Mouse (Mus musculus) embryonic facial prominence, embryonic 15.5 days (tissue): ENCODE measurements around the gene Castor1. TPM values are rescaled to one million over a fixed set of nuclear protein-coding genes. Genes with fewer than 3 reads are reported as not detected.

Experiments
- ATAC-seq: fragments of 200-750 bp; cut with Nextera tagmentation; 2 replicates; pipeline ENCODE4 v1.8.0; 2017; ENCODE audit warnings: low read depth, moderate TSS enrichment; ENCODE audit not compliant: insufficient number of reproducible peaks, low FRiP score, low TSS enrichment
- H3K27ac ChIP-seq: fragments of 300-500 bp; sonication (generic); replicated peaks from 2 replicates; pipeline ENCODE4 v1.5.1; 2015; ENCODE audit warnings: mild to moderate bottlenecking, inconsistent platforms
- H3K27me3 ChIP-seq: fragments of 300-500 bp; sonication (generic); 2 replicates; pipeline ENCODE4 v1.6.1; 2015; ENCODE audit warnings: inconsistent platforms
- H3K36me3 ChIP-seq: fragments of 300-500 bp; sonication (generic); 2 replicates; pipeline ENCODE4 v1.6.1; 2015; ENCODE audit warnings: mild to moderate bottlenecking, inconsistent platforms
- H3K4me1 ChIP-seq: fragments of 300-500 bp; sonication (generic); 2 replicates; pipeline ENCODE4 v1.6.1; 2015; ENCODE audit warnings: inconsistent platforms
- H3K4me2 ChIP-seq: fragments of 300-500 bp; sonication (generic); replicated peaks from 2 replicates; pipeline ENCODE4 v1.6.1; 2015; ENCODE audit warnings: mild to moderate bottlenecking, inconsistent platforms
- H3K4me3 ChIP-seq: fragments of 300-500 bp; sonication (generic); replicated peaks from 2 replicates; pipeline ENCODE4 v1.5.1; 2015; ENCODE audit warnings: mild to moderate bottlenecking, inconsistent platforms
- H3K9ac ChIP-seq: fragments of 300-500 bp; sonication (generic); 2 replicates; pipeline ENCODE4 v1.6.1; 2015; ENCODE audit warnings: inconsistent platforms
- H3K9me3 ChIP-seq: fragments of 300-500 bp; sonication (generic); replicated peaks from 2 replicates; pipeline ENCODE4 v1.6.1; 2016; ENCODE audit warnings: inconsistent platforms
- WGBS: fragments of 180-500 bp; shearing (Covaris S2); methylation state at CpG from one replicate; pipeline ENCODE4 v1.1.7; 2015; 5-methylcytosine and 5-hydroxymethylcytosine counted together
- polyA plus RNA-seq: library from polyadenylated mRNA; unstranded; fragments of >200 nt; fragmentation: Nextera tagmentation; extraction: Ambion mirVana; gene quantifications from 2 replicates; pipeline ENCODE4 v1.2.1, GENCODE M21; 2015

Gene Castor1
- polyA plus RNA-seq, 1 experiment from 2014 or later = 13.1 TPM

GRCm38 (mm10) chr11:4267202-4267578 is 49.2 kb downstream of the Castor1 start:
- Histone ChIP-seq H3K9me3 (no peaks in the 10 kb centered on the region), H3K4me1 (peaks cover 39% of the 10 kb centered on the region), H3K27me3 (peaks cover 44% of the 10 kb centered on the region), H3K4me3 (peak overlapping the region; percentile 61), H3K4me2 (peak overlapping the region; percentile 89), H3K9ac (no peak overlapping the region), H3K27ac (no peak overlapping the region), H3K36me3 (no peaks in the 10 kb centered on the region)
- no peak for ATAC-seq
- 5% methylated on average over 13 of the region's 13 CpGs for WGBS

GRCm38 (mm10) chr11:4268500-4268899 is 50.5 kb downstream of the Castor1 start:
- peaks cover 44% of the 10 kb centered on the region for H3K27me3 ChIP-seq
- no peak for ATAC-seq

GRCm38 (mm10) chr11:4270744-4271459 is 52.9 kb downstream of the Castor1 start:
- H3K4me2 ChIP-seq = peak overlapping the region; percentile 25; the same call in 1 of the 2 replicates
- WGBS = 19% methylated on average over 19 of the region's 20 CpGs
- H3K4me3 ChIP-seq = no peak overlapping the region
- H3K27ac ChIP-seq = peak overlapping the region; percentile 87
- no peaks in the 10 kb centered on the region for H3K36me3 ChIP-seq
- peaks cover 23% of the 10 kb centered on the region for H3K27me3 ChIP-seq
- H3K9ac ChIP-seq = no peak overlapping the region
- no peaks in the 10 kb centered on the region for H3K9me3 ChIP-seq
- peak; percentile 86 for ATAC-seq
- peaks cover 24% of the 10 kb centered on the region for H3K4me1 ChIP-seq

More at GRCm38 (mm10) chr11:4268500-4268899, 50.5 kb downstream of the Castor1 start:
- Histone ChIP-seq H3K4me1 (peaks cover 27% of the 10 kb centered on the region), H3K27ac (no peak overlapping the region), H3K4me2 (no peak overlapping the region), H3K4me3 (no peak overlapping the region), H3K9ac (no peak overlapping the region), H3K9me3 (no peaks in the 10 kb centered on the region), H3K36me3 (no peaks in the 10 kb centered on the region)
- 88% methylated on average over 6 of the region's 6 CpGs for WGBS

- H3K4me2 ChIP-seq = peak overlapping the region; percentile 25; the same call in 1 of the 2 replicates
- no peaks in the 10 kb centered on the region for H3K9me3 ChIP-seq
- no peak overlapping the region for H3K9ac ChIP-seq
- H3K27ac ChIP-seq = peak overlapping the region; percentile 87
- peaks cover 30% of the 10 kb centered on the region for H3K4me1 ChIP-seq
- ATAC-seq = no peak
- no peak overlapping the region for H3K4me3 ChIP-seq
- WGBS = 58% methylated on average over 11 of the region's 11 CpGs
- H3K36me3 ChIP-seq = no peaks in the 10 kb centered on the region
- H3K27me3 ChIP-seq = peaks cover 21% of the 10 kb centered on the region
Measured at GRCm38 (mm10) chr11:4271544-4271943, 53.5 kb downstream of the Castor1 start.

Other genes with a start within 250 kb of the Castor1 start
- 0.24 and 0.37 TPM in 2 replicates for gene 4930556J24Rik, start 241.4 kb upstream of the Castor1 start, polyA plus RNA-seq
- gene Gal3st1, start 234.6 kb upstream of the Castor1 start, polyA plus RNA-seq = 2.4 and 3.7 TPM in 2 replicates
- 0.81 and 0.94 TPM in 2 replicates for gene Sec14l4, start 186.8 kb upstream of the Castor1 start, polyA plus RNA-seq
- 9.1 and 16.1 TPM in 2 replicates for gene Sec14l3, start 153.4 kb upstream of the Castor1 start, polyA plus RNA-seq
- 5.6 and 5.9 TPM in 2 replicates for gene Mtfp1, start 122.8 kb upstream of the Castor1 start, polyA plus RNA-seq
- 3.8 and 4.7 TPM in 2 replicates for gene Sec14l2, start 94.8 kb upstream of the Castor1 start, polyA plus RNA-seq
- 38.2 and 39.7 TPM in 2 replicates for gene Rnf215, start 83.0 kb upstream of the Castor1 start, polyA plus RNA-seq
- gene Ccdc157, start 57.9 kb upstream of the Castor1 start, polyA plus RNA-seq = 14.4 and 16.6 TPM in 2 replicates
- gene Sf3a1, start 57.9 kb upstream of the Castor1 start, polyA plus RNA-seq = 50.5 and 57.7 TPM in 2 replicates
- 56.1 and 56.2 TPM in 2 replicates for gene Tbc1d10a, start 31.4 kb upstream of the Castor1 start, polyA plus RNA-seq
- 0.20 and 0.21 TPM in 2 replicates for gene Osm, start 18.2 kb downstream of the Castor1 start, polyA plus RNA-seq
- 0.32 and 0.67 TPM in 2 replicates for gene Lif, start 39.3 kb downstream of the Castor1 start, polyA plus RNA-seq
- gene Hormad2, start 222.9 kb downstream of the Castor1 start, polyA plus RNA-seq = 0.32 and 0.43 TPM in 2 replicates